Mouse (Mus musculus): ENCODE results near the gene Btnl9. TPM values are rescaled to one million over a fixed set of nuclear protein-coding genes. Genes with fewer than 3 reads are reported as not detected.
"Not testable (repeated sequence)": the region's sequence is repeated elsewhere in the genome, so short reads cannot be mapped to it uniquely, and the experiment has no call there.

The Btnl9 gene
- polyA plus RNA-seq, 1 experiment from 2014 or later: 2.1 TPM

- no peaks in the 10 kb centered on the region for H3K27me3 ChIP-seq (ENCODE audit: control insufficient read depth, insufficient read depth, low read length)
- no peaks in the 10 kb centered on the region for H3K36me3 ChIP-seq (ENCODE audit: control insufficient read depth, insufficient read depth, low read length)
- no peak overlapping the region for H3K4me3 ChIP-seq (replicated peaks; ENCODE audit: low read length)
- no peak for ATAC-seq (ENCODE audit: insufficient read depth, low FRiP score)
- H3K4me2 ChIP-seq (ENCODE audit: low read depth, low read length): no peak overlapping the region
- no peaks in the 10 kb centered on the region for H3K9me3 ChIP-seq (replicated peaks; ENCODE audit: control insufficient read depth, low read length)
- no peaks in the 10 kb centered on the region for H3K4me1 ChIP-seq (ENCODE audit: control insufficient read depth, insufficient read depth, low read length)
- H3K27ac ChIP-seq (ENCODE audit: low read length): no peak overlapping the region
- no peak overlapping the region for H3K9ac ChIP-seq (ENCODE audit: low read length)
- under 1% methylated on average over 7 of the region's 7 CpGs for WGBS
These were observed 2.8 kb upstream of the Btnl9 start for GRCm38 (mm10) chr11:49189737-49190136.

GRCm38 (mm10) chr11:49187701-49188100, 742 bp upstream of the Btnl9 start:
- ATAC-seq (ENCODE audit: insufficient read depth, low FRiP score): no peak
- no peak overlapping the region for H3K9ac ChIP-seq (ENCODE audit: low read length)
- H3K36me3 ChIP-seq (ENCODE audit: control insufficient read depth, insufficient read depth, low read length): no peaks in the 10 kb centered on the region
- no peak overlapping the region for H3K4me2 ChIP-seq (ENCODE audit: low read depth, low read length)
- WGBS: 71% methylated on average over 10 of the region's 10 CpGs
- no peak overlapping the region for H3K4me3 ChIP-seq (replicated peaks; ENCODE audit: low read length)
- H3K4me1 ChIP-seq (ENCODE audit: control insufficient read depth, insufficient read depth, low read length): no peaks in the 10 kb centered on the region
- H3K9me3 ChIP-seq (replicated peaks; ENCODE audit: control insufficient read depth, low read length): no peaks in the 10 kb centered on the region
- H3K27ac ChIP-seq (ENCODE audit: low read length): no peak overlapping the region
- H3K27me3 ChIP-seq (ENCODE audit: control insufficient read depth, insufficient read depth, low read length): no peaks in the 10 kb centered on the region

DNA sequence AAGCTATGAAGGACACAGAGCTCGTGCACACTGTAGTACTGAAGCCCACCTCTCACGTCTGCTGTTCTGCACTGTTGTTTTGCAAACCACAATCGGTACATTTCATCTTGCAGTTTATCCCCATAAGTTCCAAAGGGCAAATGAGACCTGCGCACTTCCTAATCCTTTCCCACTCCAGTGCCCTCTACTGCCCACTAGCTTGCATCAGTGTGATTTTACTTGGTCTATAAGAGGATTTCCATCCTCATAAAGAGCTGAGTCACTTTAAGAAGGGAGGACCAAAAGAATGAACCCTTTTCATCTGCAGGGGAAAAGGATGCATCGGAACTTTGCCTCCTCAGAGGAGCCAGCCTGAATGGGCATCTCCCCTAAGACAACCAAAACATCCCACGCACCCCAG, 507 bp downstream of the Btnl9 start:
- no peak overlapping the region for H3K9ac ChIP-seq (ENCODE audit: low read length)
- H3K27ac ChIP-seq (ENCODE audit: low read length): no peak overlapping the region
- no peak overlapping the region for H3K4me3 ChIP-seq (replicated peaks; ENCODE audit: low read length)
- no peaks in the 10 kb centered on the region for H3K27me3 ChIP-seq (ENCODE audit: control insufficient read depth, insufficient read depth, low read length)
- no peaks in the 10 kb centered on the region for H3K36me3 ChIP-seq (ENCODE audit: control insufficient read depth, insufficient read depth, low read length)
- 75% methylated on average over 6 of the region's 6 CpGs for WGBS
- no peak for ATAC-seq (ENCODE audit: insufficient read depth, low FRiP score)
- H3K9me3 ChIP-seq (replicated peaks; ENCODE audit: control insufficient read depth, low read length): no peaks in the 10 kb centered on the region
- H3K4me2 ChIP-seq (ENCODE audit: low read depth, low read length): no peak overlapping the region
- H3K4me1 ChIP-seq (ENCODE audit: control insufficient read depth, insufficient read depth, low read length): no peaks in the 10 kb centered on the region

- Histone ChIP-seq H3K27me3 (ENCODE audit: control insufficient read depth, insufficient read depth, low read length) (no peaks in the 10 kb centered on the region), H3K4me3 (replicated peaks; ENCODE audit: low read length) (no peak overlapping the region), H3K27ac (ENCODE audit: low read length) (no peak overlapping the region), H3K9ac (ENCODE audit: low read length) (no peak overlapping the region), H3K36me3 (ENCODE audit: control insufficient read depth, insufficient read depth, low read length) (no peaks in the 10 kb centered on the region), H3K9me3 (replicated peaks; ENCODE audit: control insufficient read depth, low read length) (no peaks in the 10 kb centered on the region), H3K4me2 (ENCODE audit: low read depth, low read length) (no peak overlapping the region), H3K4me1 (ENCODE audit: control insufficient read depth, insufficient read depth, low read length) (no peaks in the 10 kb centered on the region)
- 64% methylated on average over 1 of the region's 1 CpGs for WGBS
- ATAC-seq (ENCODE audit: insufficient read depth, low FRiP score): no peak
These were observed 3.8 kb downstream of the Btnl9 start for GRCm38 (mm10) chr11:49183172-49183571.

GRCm38 (mm10) chr11:49176047-49176779, 10.7 kb downstream of the Btnl9 start:
- H3K9ac ChIP-seq (ENCODE audit: low read length); H3K4me1 ChIP-seq (ENCODE audit: control insufficient read depth, insufficient read depth, low read length); ATAC-seq (ENCODE audit: insufficient read depth, low FRiP score); H3K36me3 ChIP-seq (ENCODE audit: control insufficient read depth, insufficient read depth, low read length); H3K27ac ChIP-seq (ENCODE audit: low read length); H3K4me3 ChIP-seq (replicated peaks; ENCODE audit: low read length); H3K27me3 ChIP-seq (ENCODE audit: control insufficient read depth, insufficient read depth, low read length); H3K4me2 ChIP-seq (ENCODE audit: low read depth, low read length); H3K9me3 ChIP-seq (replicated peaks; ENCODE audit: control insufficient read depth, low read length): not testable (repeated sequence)
- WGBS: 73% methylated on average over 4 of the region's 4 CpGs

DNA sequence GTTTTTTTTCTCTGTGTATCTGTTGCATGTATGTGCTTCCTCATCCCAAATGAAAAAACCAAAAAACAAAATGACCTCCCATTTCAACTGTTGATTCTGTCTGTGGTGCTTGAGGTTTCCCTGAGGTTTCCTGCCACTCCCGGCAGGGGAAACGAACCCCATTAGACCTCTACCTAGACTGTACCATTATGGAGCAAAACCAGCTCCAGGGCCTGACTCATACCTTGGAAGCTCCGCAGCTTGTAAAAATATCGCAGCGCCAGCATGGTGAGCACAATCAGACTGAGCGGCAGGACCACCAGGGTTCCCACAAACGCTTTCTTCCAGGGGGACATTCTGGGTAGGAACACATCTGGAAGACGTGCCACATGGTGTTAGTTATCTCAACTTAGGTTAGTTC, 11.6 kb downstream of the Btnl9 start:
- no peaks in the 10 kb centered on the region for H3K4me1 ChIP-seq (ENCODE audit: control insufficient read depth, insufficient read depth, low read length)

GRCm38 (mm10) chr11:49170576-49170975, 16.4 kb downstream of the Btnl9 start:
- H3K36me3 ChIP-seq (ENCODE audit: control insufficient read depth, insufficient read depth, low read length): no peaks in the 10 kb centered on the region
- peaks cover 10% of the 10 kb centered on the region for H3K27me3 ChIP-seq (ENCODE audit: control insufficient read depth, insufficient read depth, low read length)
- no peak overlapping the region for H3K27ac ChIP-seq (ENCODE audit: low read length)
- peaks cover 8% of the 10 kb centered on the region; the same call in 1 of the 2 replicates for H3K9me3 ChIP-seq (replicated peaks; ENCODE audit: control insufficient read depth, low read length)
- WGBS: 88% methylated on average over 4 of the region's 4 CpGs
- H3K9ac ChIP-seq (ENCODE audit: low read length): no peak overlapping the region
- no peak overlapping the region for H3K4me3 ChIP-seq (replicated peaks; ENCODE audit: low read length)
- no peak overlapping the region for H3K4me2 ChIP-seq (ENCODE audit: low read depth, low read length)
- H3K4me1 ChIP-seq (ENCODE audit: control insufficient read depth, insufficient read depth, low read length): 0 out of 2 replicates have a peak, but pooled peaks cover 4% of the 10 kb centered on the region
- ATAC-seq (ENCODE audit: insufficient read depth, low FRiP score): no peak

More for the DNA sequence above, 11.6 kb downstream of the Btnl9 start:
- Histone ChIP-seq H3K36me3 (ENCODE audit: control insufficient read depth, insufficient read depth, low read length) (no peaks in the 10 kb centered on the region), H3K9ac (ENCODE audit: low read length) (no peak overlapping the region), H3K4me3 (replicated peaks; ENCODE audit: low read length) (no peak overlapping the region), H3K27ac (ENCODE audit: low read length) (no peak overlapping the region), H3K27me3 (ENCODE audit: control insufficient read depth, insufficient read depth, low read length) (no peaks in the 10 kb centered on the region), H3K9me3 (replicated peaks; ENCODE audit: control insufficient read depth, low read length) (no peaks in the 10 kb centered on the region), H3K4me2 (ENCODE audit: low read depth, low read length) (no peak overlapping the region)
- no peak for ATAC-seq (ENCODE audit: insufficient read depth, low FRiP score)
- WGBS: 89% methylated on average over 8 of the region's 8 CpGs

- Histone ChIP-seq H3K4me1 (ENCODE audit: control insufficient read depth, insufficient read depth, low read length) (0 out of 2 replicates have a peak, but pooled peaks cover 4% of the 10 kb centered on the region), H3K4me2 (ENCODE audit: low read depth, low read length) (peak overlapping the region; percentile 63), H3K9me3 (replicated peaks; ENCODE audit: control insufficient read depth, low read length) (peaks cover 8% of the 10 kb centered on the region; the same call in 1 of the 2 replicates), H3K36me3 (ENCODE audit: control insufficient read depth, insufficient read depth, low read length) (no peaks in the 10 kb centered on the region), H3K9ac (ENCODE audit: low read length) (peak overlapping the region; percentile 5; the same call in 1 of the 2 replicates), H3K4me3 (replicated peaks; ENCODE audit: low read length) (peak overlapping the region; percentile 35), H3K27ac (ENCODE audit: low read length) (no peak overlapping the region), H3K27me3 (ENCODE audit: control insufficient read depth, insufficient read depth, low read length) (peaks cover 10% of the 10 kb centered on the region)
- 5% methylated on average over 50 of the region's 50 CpGs for WGBS
- ATAC-seq (ENCODE audit: insufficient read depth, low FRiP score): no peak
These were observed 17.9 kb downstream of the Btnl9 start for GRCm38 (mm10) chr11:49168839-49169611.
